Mouse (Mus musculus) limb, embryonic 12.5 days (tissue): ENCODE results near the gene Trap1a. TPM values are rescaled to one million over a fixed set of nuclear protein-coding genes. Genes with fewer than 3 reads are reported as not detected.
"Not testable (repeated sequence)": the region's sequence is repeated elsewhere in the genome, so short reads cannot be mapped to it uniquely, and the experiment has no call there.

ENCODE experiments used
- ATAC-seq: fragments of 200-750 bp; cut with Nextera tagmentation; 2 replicates; pipeline ENCODE4 v1.8.0; 2017; ENCODE audit warnings: low read depth, moderate TSS enrichment; ENCODE audit not compliant: insufficient number of reproducible peaks, insufficient read depth, low FRiP score, low TSS enrichment
- H3K27ac ChIP-seq: fragments of 300-500 bp; sonication (generic); 2 replicates; pipeline ENCODE4 v1.5.1; 2016; ENCODE audit warnings: mild to moderate bottlenecking, moderate library complexity
- H3K27me3 ChIP-seq: fragments of 300-500 bp; sonication (generic); 2 replicates; pipeline ENCODE4 v1.6.1; 2016; ENCODE audit warnings: mild to moderate bottlenecking, moderate library complexity
- H3K36me3 ChIP-seq: fragments of 300-500 bp; sonication (generic); 2 replicates; pipeline ENCODE4 v1.6.1; 2016; ENCODE audit warnings: mild to moderate bottlenecking, moderate library complexity
- H3K4me1 ChIP-seq: fragments of 300-500 bp; sonication (generic); replicated peaks from 2 replicates; pipeline ENCODE4 v1.6.1; 2016
- H3K4me2 ChIP-seq: fragments of 300-500 bp; sonication (generic); 2 replicates; pipeline ENCODE4 v1.6.1; 2016; ENCODE audit warnings: mild to moderate bottlenecking, moderate library complexity
- H3K4me3 ChIP-seq: fragments of 300-500 bp; sonication (generic); replicated peaks from 2 replicates; pipeline ENCODE4 v1.5.1; 2016; ENCODE audit warnings: mild to moderate bottlenecking
- H3K9ac ChIP-seq: fragments of 300-500 bp; sonication (generic); replicated peaks from 2 replicates; pipeline ENCODE4 v1.6.1; 2016; ENCODE audit warnings: mild to moderate bottlenecking, moderate library complexity
- H3K9me3 ChIP-seq: fragments of 300-500 bp; sonication (generic); 2 replicates; pipeline ENCODE4 v1.6.1; 2016; ENCODE audit warnings: mild to moderate bottlenecking, moderate library complexity
- WGBS: fragments of 180-500 bp; shearing (Covaris S2); methylation state at CpG from one replicate; pipeline ENCODE4 v1.1.7; 2016; 5-methylcytosine and 5-hydroxymethylcytosine counted together
- polyA plus RNA-seq: library from polyadenylated mRNA; unstranded; fragments of >200 nt; fragmentation: Nextera tagmentation; extraction: Ambion mirVana; gene quantifications from 2 replicates; pipeline ENCODE4 v1.2.1, GENCODE M21; 2016

Gene Trap1a
- polyA plus RNA-seq: not detected in 2 replicates

DNA sequence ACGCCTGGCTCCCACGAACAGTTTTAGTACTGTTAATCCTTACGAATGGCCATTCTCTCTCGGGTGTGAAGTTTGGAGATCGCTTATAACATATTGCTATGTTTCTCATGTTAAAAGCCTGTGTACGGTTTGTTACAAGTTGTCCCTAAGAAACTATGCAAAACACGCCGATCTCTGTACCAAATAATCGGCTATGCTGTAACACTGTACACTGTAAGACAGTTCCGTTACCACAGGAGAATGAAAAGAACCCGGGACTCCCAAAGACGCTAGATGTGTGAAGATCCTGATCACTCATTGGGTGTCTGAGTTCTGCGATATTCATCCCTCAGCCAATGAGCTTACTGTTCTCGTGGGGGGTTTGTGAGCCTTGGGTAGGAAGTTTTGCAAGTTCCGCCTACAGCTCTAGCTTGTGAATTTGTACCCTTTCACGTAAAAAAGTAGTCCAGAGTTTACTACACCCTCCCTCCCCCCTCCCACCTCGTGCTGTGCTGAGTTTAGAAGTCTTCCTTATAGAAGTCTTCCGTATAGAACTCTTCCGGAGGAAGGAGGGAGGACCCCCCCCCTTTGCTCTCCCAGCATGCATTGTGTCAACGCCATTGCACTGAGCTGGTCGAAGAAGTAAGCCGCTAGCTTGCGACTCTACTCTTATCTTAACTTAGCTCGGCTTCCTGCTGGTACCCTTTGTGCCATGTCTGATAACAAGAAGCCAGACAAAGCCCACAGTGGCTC, at the start of gene Trap1a:
Gene Trap1a (plus strand): TSS at position 421 of the 732 bp plus-strand sequence.
- H3K4me3 ChIP-seq: no peak within 1 kb of the TSS
- H3K4me1 ChIP-seq: no peaks in the 10 kb centered on the region
- no peak within 1 kb of the TSS for H3K9ac ChIP-seq
- no peaks in the 10 kb centered on the region for H3K9me3 ChIP-seq
- H3K36me3 ChIP-seq: no peaks in the 10 kb centered on the region
- WGBS: 92% methylated on average over 24 of the region's 24 CpGs
- H3K27ac ChIP-seq: no peak within 1 kb of the TSS
- ATAC-seq: no peak
- H3K4me2 ChIP-seq: no peak within 1 kb of the TSS
- H3K27me3 ChIP-seq: no peaks in the 10 kb centered on the region

DNA sequence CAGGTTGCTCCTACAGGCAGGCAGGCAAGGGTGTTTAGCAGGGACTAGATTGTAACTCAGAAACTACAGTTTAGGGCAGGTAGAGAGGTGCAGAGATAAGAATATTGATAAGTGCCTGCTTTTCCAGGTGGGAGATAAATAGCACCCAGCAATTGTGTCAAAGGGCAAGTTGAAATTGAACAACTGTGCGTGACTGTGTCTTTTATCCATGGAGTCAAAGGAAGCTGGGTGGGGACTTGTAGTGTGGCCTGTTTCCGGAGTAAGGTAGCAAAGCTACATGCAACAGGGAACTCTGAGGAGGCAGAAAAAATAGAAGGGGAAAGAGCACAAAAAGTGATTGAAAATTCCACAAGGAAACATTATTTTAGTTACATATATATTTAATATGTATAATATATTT, 40.4 kb upstream of the Trap1a start:
- Histone ChIP-seq H3K27me3 (no peaks in the 10 kb centered on the region; the same call in 1 of the 2 replicates), H3K36me3 (no peaks in the 10 kb centered on the region), H3K4me2 (no peak overlapping the region), H3K27ac (no peak overlapping the region), H3K9me3 (no peaks in the 10 kb centered on the region), H3K9ac (no peak overlapping the region), H3K4me3 (no peak overlapping the region), H3K4me1 (no peaks in the 10 kb centered on the region)
- 92% methylated on average over 2 of the region's 2 CpGs for WGBS
- ATAC-seq: no peak

DNA sequence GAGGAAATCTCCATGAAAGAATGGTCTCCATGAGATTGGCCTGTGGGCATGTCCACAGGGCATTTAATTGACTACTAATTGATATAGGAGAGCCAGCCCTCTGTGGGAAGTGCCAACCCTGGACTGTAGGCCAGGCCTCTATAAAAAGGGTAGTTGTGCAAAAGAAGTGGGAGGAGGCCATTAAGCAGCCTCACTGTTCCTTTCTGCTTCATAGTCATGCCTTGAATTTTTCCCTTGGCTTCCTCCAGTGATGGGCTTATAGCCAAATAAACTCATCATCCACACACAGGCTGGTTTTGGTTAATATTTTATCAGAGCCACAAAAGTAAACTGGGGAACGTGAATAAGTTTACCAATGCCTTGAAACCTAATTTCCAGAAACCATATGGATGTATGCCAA, 38.2 kb upstream of the Trap1a start:
- no peaks in the 10 kb centered on the region for H3K36me3 ChIP-seq
- H3K4me1 ChIP-seq: no peaks in the 10 kb centered on the region
- H3K9ac ChIP-seq: no peak overlapping the region
- H3K4me2 ChIP-seq: no peak overlapping the region
- H3K27me3 ChIP-seq: no peaks in the 10 kb centered on the region; the same call in none of the 2 replicates
- WGBS: 74% methylated on average over 1 of the region's 1 CpGs
- H3K9me3 ChIP-seq: no peaks in the 10 kb centered on the region
- no peak overlapping the region for H3K27ac ChIP-seq
- H3K4me3 ChIP-seq: no peak overlapping the region
- ATAC-seq: no peak

DNA sequence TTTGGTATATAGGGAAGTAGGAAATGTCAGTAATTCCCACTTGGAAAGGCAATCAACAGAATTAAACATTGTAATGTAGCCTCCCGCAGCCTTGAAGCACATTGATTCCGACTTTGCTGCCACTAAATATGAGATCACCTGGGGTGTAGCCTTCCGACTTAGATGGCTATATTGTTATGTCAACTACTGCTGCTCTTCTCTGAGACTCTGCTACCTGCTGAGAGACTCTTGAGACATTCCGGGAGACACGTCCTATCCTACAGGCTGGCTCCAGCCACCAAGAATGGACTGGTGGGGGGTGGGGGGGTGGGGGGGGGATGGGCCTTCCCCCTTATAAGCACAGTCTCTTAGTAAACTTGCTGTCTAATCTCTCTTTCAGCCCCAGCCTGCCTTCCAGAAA, 16.1 kb upstream of the Trap1a start:
- 77% methylated on average over 5 of the region's 5 CpGs for WGBS

DNA sequence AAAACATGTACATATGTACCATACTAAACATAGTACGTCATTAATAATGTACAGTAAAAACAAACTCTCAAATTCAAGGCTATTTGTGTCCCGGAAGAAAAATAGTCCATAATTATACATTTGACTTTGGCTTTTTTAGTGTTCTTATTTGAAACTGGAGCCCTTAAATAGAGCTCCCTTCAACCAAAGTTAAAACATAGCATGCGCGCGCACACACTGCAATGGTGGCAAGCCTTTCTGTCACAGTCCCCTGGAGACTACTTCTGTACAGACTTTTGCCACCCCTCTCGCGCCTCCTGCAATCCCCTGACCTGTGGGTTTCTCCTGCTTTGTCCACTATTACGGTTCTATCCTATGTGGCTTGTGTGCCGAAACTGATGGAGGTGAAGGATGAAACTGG, 900 bp upstream of the Trap1a start:
- H3K9me3 ChIP-seq: no peaks in the 10 kb centered on the region
- H3K27me3 ChIP-seq: no peaks in the 10 kb centered on the region
- WGBS: 94% methylated on average over 9 of the region's 9 CpGs
- no peak overlapping the region for H3K4me2 ChIP-seq
- no peak overlapping the region for H3K27ac ChIP-seq
- H3K4me1 ChIP-seq: no peaks in the 10 kb centered on the region
- no peaks in the 10 kb centered on the region for H3K36me3 ChIP-seq
- no peak overlapping the region for H3K4me3 ChIP-seq
- no peak overlapping the region for H3K9ac ChIP-seq
- no peak for ATAC-seq

More for the DNA sequence above, 16.1 kb upstream of the Trap1a start:
- not testable (repeated sequence) for ATAC-seq, H3K27ac ChIP-seq, H3K4me3 ChIP-seq, H3K9me3 ChIP-seq, H3K4me2 ChIP-seq, H3K36me3 ChIP-seq, H3K27me3 ChIP-seq, H3K4me1 ChIP-seq, H3K9ac ChIP-seq

DNA sequence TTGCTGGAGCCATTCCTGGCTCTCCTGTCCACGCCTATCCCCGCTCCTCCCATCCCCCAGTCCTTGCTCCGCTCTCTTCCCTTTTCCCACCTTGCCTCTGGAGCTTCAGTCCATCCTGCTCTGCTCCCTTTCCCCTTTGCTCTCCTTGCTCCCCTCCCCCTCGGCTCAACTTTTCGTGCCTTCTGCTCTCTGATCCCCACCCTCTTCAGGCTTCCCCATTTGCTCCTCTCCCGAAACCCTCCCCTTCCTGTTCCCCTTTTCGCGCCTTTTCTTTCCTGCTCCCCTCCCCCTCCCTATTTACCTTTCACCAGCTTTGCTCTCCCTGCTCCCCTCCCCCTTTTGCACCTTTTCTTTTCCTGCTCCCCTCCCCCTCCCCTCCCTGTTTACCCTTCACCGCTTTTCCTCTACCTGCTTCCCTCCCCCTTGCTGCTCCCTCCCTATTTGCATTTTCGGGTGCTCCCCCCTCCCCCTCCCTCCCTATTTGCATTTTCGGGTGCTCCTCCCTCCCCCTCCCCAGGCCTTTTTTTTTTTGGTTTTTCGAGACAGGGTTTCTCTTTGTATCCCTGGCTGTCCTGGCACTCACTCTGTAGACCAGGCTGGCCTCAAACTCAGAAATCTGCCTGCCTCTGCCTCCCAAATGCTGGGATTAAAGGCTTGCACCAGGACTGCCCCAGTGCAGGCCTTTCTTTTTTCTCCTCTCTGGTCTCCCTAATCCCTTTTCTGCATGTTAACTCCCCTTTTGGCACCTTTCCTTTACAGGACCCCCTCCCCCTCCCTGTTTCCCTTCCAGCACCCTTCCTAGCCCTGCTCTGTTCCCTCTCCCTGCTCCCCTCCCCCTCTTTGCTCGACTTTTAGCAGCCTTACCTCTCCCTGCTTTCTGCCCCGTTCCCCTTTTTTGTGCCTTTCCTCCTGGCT, 1.3 kb downstream of the Trap1a start:
- no peaks in the 10 kb centered on the region for H3K36me3 ChIP-seq
- no peak overlapping the region for H3K27ac ChIP-seq
- WGBS: 90% methylated on average over 14 of the region's 14 CpGs
- H3K9ac ChIP-seq: no peak overlapping the region
- no peak overlapping the region for H3K4me2 ChIP-seq
- no peaks in the 10 kb centered on the region for H3K4me1 ChIP-seq
- H3K4me3 ChIP-seq: no peak overlapping the region
- ATAC-seq: no peak
- no peaks in the 10 kb centered on the region for H3K27me3 ChIP-seq
- H3K9me3 ChIP-seq: no peaks in the 10 kb centered on the region

DNA sequence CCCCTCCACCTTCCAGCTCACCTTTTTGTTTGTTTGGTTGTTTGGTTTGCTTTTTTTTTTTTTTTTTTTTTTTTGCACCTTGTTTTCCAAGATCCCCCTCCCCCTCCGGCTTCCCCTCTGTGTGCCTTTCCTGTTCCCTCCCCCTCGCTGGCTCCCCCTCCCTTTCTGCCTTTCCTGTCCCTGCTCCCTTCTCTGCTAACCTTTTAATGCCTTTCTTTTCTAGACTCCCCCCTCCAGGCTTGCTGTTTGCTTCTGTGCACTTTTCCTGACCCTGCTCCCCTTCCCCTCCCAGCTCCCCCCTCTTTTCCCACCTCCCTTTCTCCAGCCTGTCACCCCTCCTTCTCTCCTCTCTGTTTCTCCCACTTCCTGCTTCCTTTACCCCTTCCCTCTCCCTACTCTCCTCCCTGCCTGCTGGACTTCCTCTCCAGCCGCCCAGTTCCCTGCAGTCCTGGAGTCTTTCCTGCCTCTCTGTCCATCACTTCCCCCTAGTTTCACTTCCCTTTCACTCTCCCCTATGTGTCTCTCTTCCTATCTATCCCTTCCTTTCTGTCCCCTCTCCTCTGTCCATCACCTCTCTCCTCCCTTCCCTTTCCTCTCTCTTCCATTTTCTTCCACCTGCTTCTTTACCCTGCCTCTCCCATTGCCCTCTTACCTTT, 2.1 kb downstream of the Trap1a start:
- ATAC-seq: no peak
- no peak overlapping the region for H3K9ac ChIP-seq
- H3K4me3 ChIP-seq: no peak overlapping the region
- H3K4me1 ChIP-seq: no peaks in the 10 kb centered on the region
- WGBS: 73% methylated on average over 3 of the region's 3 CpGs
- H3K36me3 ChIP-seq: no peaks in the 10 kb centered on the region
- no peak overlapping the region for H3K27ac ChIP-seq
- no peak overlapping the region for H3K4me2 ChIP-seq
- no peaks in the 10 kb centered on the region for H3K27me3 ChIP-seq
- H3K9me3 ChIP-seq: no peaks in the 10 kb centered on the region

DNA sequence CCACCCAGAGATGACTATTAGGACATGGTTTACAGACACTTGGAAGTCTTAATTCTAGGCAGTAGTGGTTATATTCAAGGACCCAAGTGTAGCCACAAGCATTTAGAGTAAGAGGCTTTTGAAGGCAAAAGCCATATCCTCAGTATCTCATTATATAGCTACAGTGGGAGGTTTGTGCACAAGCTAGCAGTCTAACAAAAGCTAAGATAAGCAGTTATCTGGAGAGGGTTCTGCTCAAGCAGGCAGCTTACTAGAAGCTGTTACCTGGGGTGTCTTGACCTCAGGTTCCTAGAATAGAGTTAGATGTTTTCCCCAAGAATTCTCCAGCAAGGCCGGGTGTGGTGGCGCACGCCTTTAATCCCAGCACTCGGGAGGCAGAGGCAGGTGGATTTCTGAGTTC, 6.1 kb downstream of the Trap1a start:
- 92% methylated on average over 4 of the region's 4 CpGs for WGBS
- ATAC-seq: no peak
- Histone ChIP-seq H3K4me3 (no peak overlapping the region), H3K4me2 (no peak overlapping the region), H3K36me3 (no peaks in the 10 kb centered on the region), H3K9me3 (no peaks in the 10 kb centered on the region), H3K27me3 (peaks cover 3% of the 10 kb centered on the region; the same call in 1 of the 2 replicates), H3K27ac (no peak overlapping the region), H3K4me1 (no peaks in the 10 kb centered on the region), H3K9ac (no peak overlapping the region)

DNA sequence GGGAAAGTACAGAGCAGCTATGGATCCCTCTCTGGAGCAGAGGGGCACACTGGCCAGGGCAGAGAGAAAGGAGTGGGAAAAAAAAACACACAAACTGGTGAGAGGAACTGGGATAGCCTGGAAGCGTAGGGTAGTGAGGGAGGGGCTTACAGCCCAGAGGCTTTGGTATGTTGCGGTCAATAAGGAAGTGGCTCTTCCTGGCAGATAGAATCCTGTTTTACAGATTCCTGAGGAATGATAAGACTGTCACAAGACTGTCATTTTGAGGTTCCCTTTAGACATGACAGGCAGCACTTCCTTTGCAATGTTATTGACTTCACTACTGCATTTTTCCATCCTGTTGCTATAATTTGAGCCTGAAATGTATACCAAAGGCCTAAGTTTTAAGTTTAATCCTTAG, 7.7 kb downstream of the Trap1a start:
- Histone ChIP-seq H3K4me2 (no peak overlapping the region), H3K36me3 (no peaks in the 10 kb centered on the region), H3K27me3 (peaks cover 4% of the 10 kb centered on the region), H3K9me3 (no peaks in the 10 kb centered on the region), H3K4me3 (no peak overlapping the region), H3K9ac (no peak overlapping the region), H3K4me1 (no peaks in the 10 kb centered on the region), H3K27ac (no peak overlapping the region)
- no peak for ATAC-seq
- 93% methylated on average over 2 of the region's 2 CpGs for WGBS

DNA sequence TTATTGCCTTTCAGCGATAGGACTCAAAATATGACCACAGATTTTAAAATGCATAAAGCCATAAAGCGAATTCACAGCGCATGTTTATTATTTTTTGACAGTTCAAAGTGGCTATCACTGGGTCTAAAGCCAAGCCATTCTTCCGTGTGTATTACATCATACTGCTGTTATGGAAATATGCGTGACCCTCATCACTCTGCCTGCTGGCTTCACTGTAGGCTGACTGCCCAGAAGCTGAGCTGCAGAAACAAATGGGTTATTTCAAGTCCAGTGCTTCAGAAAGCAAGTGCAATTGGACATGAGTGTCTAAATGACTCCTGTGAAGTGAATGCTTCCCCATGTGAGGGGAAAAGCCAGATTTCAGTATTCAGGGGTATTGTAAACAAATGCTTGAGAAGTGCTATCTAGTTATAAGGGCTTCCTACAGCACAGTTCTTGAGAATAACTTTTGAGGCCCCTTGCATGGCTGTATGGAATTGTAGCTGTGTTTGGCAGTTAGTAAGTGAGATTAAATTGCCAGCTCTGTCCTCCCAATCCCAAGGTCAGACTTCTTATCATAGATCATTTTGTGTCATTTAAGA, 18.8 kb downstream of the Trap1a start:
- WGBS: 93% methylated on average over 5 of the region's 5 CpGs
- ATAC-seq: no peak
- Histone ChIP-seq H3K4me2 (no peak overlapping the region), H3K4me3 (no peak overlapping the region), H3K9me3 (no peaks in the 10 kb centered on the region), H3K27ac (no peak overlapping the region), H3K9ac (no peak overlapping the region), H3K4me1 (no peaks in the 10 kb centered on the region), H3K27me3 (peaks cover 44% of the 10 kb centered on the region), H3K36me3 (no peaks in the 10 kb centered on the region)
